Mouse (Mus musculus) liver, embryonic 14.5 days (tissue): ENCODE results near the gene Auts2. TPM values are rescaled to one million over a fixed set of nuclear protein-coding genes. Genes with fewer than 3 reads are reported as not detected.

ENCODE experiments used
- ATAC-seq: fragments of 200-750 bp; cut with Nextera tagmentation; 2 replicates; pipeline ENCODE4 v1.8.0; 2017; ENCODE audit warnings: moderate number of reproducible peaks, mild to moderate bottlenecking, moderate library complexity; ENCODE audit not compliant: insufficient read depth
- DNase-seq, 3 experiments: peaks; one replicate each; pipeline ENCODE4 v3.0.0-alpha.2; 2012 to 2013; ENCODE audit warnings: low read depth in 3 of 3, low spot score in 3 of 3
- H3K27ac ChIP-seq: fragments of 300-500 bp; sonication (generic); 2 replicates; pipeline ENCODE4 v1.5.1; 2014; ENCODE audit warnings: moderate library complexity, mild to moderate bottlenecking, control low read depth, inconsistent platforms
- H3K27me3 ChIP-seq: fragments of 300-500 bp; sonication (generic); 2 replicates; pipeline ENCODE4 v1.6.1; 2014; ENCODE audit warnings: mild to moderate bottlenecking, low read length, moderate library complexity; ENCODE audit not compliant: control insufficient read depth, insufficient read depth
- H3K36me3 ChIP-seq: fragments of 300-500 bp; sonication (generic); replicated peaks from 2 replicates; pipeline ENCODE4 v1.6.1; 2014; ENCODE audit warnings: low read depth; ENCODE audit not compliant: control insufficient read depth, insufficient read depth
- H3K4me1 ChIP-seq, 2 experiments: fragments of 200-500 bp in 1 of 2; fragments of 300-500 bp in 1 of 2; sonication (generic) in 1 of 2; replicated peaks; 2 replicates each; pipeline ENCODE4 v1.6.1; 2012 to 2014; ENCODE audit warnings: antibody characterized with exemption in 1 of 2, inconsistent platforms in 1 of 2, low read length in 1 of 2; ENCODE audit not compliant: control insufficient read depth in 2 of 2, insufficient read depth in 2 of 2
- H3K4me2 ChIP-seq: fragments of 300-500 bp; sonication (generic); 2 replicates; pipeline ENCODE4 v1.6.1; 2014; ENCODE audit warnings: low read depth, mild to moderate bottlenecking, control low read depth, moderate library complexity
- H3K4me3 ChIP-seq, 2 experiments: fragments of 200-500 bp in 1 of 2; fragments of 300-500 bp in 1 of 2; sonication (generic) in 1 of 2; 2 replicates each; pipeline ENCODE4 v1.5.1; 2012 to 2014; ENCODE audit warnings: low read depth in 2 of 2, low read length in 2 of 2, mild to moderate bottlenecking in 2 of 2, control low read depth in 1 of 2, inconsistent platforms in 1 of 2, moderate library complexity in 1 of 2; ENCODE audit not compliant: insufficient read depth in 1 of 2
- H3K9ac ChIP-seq: fragments of 300-500 bp; sonication (generic); replicated peaks from 2 replicates; pipeline ENCODE4 v1.6.1; 2014; ENCODE audit warnings: mild to moderate bottlenecking, control low read depth, moderate library complexity
- H3K9me3 ChIP-seq: fragments of 300-500 bp; sonication (generic); 2 replicates; pipeline ENCODE4 v1.6.1; 2016; ENCODE audit warnings: low read length, mixed read lengths; ENCODE audit not compliant: control insufficient read depth
- CTCF ChIP-seq: IDR thresholded peaks from 2 replicates; pipeline ENCODE4 v1.5.1; 2016; ENCODE audit warnings: antibody characterized with exemption, low read depth, control low read depth
- EP300 ChIP-seq: IDR thresholded peaks from 2 replicates; pipeline ENCODE4 v1.6.1; 2016; ENCODE audit warnings: antibody characterized with exemption, low read depth
- WGBS: fragments of 180-500 bp; shearing (Covaris S2); extraction: QIAGEN DNeasy Blood & Tissue Kit; methylation state at CpG from one replicate; pipeline ENCODE4 v1.1.7; 2014; ENCODE audit not compliant: insufficient replicate concordance; 5-methylcytosine and 5-hydroxymethylcytosine counted together
- polyA plus RNA-seq, 2 experiments: library from polyadenylated mRNA; depleted of rRNA in 1 of 2; stranded (reverse) in 1 of 2; unstranded in 1 of 2; fragments of >200 nt; fragmentation: Nextera tagmentation in 1 of 2; extraction: Ambion mirVana in 1 of 2; gene quantifications; 2 replicates each; pipeline versions ENCODE4 v1.2.1 to v1.2.3; 2012 to 2014

The Auts2 gene
- polyA plus RNA-seq, 2 experiments: 0.77 to 1.6 TPM

GRCm38 (mm10) chr5:132323608-132324007 lies 219.5 kb downstream of the Auts2 start:
- Histone ChIP-seq H3K4me2 (no peak overlapping the region), H3K4me3 (no peak overlapping the region), H3K4me1 (no peaks in the 10 kb centered on the region), H3K9me3 (no peaks in the 10 kb centered on the region), H3K36me3 (no peaks in the 10 kb centered on the region), H3K27me3 (no peaks in the 10 kb centered on the region), H3K27ac (no peak overlapping the region), H3K9ac (no peak overlapping the region)
- ATAC-seq: no peak
- no peak for DNase-seq
- no peak for TF ChIP-seq EP300
- no peak for TF ChIP-seq CTCF
- WGBS: 66% methylated on average over 4 of the region's 4 CpGs

- ATAC-seq: no peak
- 61% methylated on average over 4 of the region's 4 CpGs for WGBS
- Histone ChIP-seq H3K27ac (no peak overlapping the region), H3K4me2 (no peak overlapping the region), H3K9me3 (no peaks in the 10 kb centered on the region), H3K27me3 (no peaks in the 10 kb centered on the region), H3K4me1 (no peaks in the 10 kb centered on the region), H3K4me3 (no peak overlapping the region), H3K36me3 (no peaks in the 10 kb centered on the region), H3K9ac (no peak overlapping the region)
- TF ChIP-seq EP300: no peak
- TF ChIP-seq CTCF: no peak
- no peak for DNase-seq
Measured at GRCm38 (mm10) chr5:132322971-132323370, 220.2 kb downstream of the Auts2 start.

GRCm38 (mm10) chr5:132318026-132318765 lies 224.9 kb downstream of the Auts2 start:
- 53% methylated on average over 9 of the region's 9 CpGs for WGBS
- Histone ChIP-seq H3K27me3 (no peaks in the 10 kb centered on the region), H3K4me1 (no peaks in the 10 kb centered on the region), H3K36me3 (no peaks in the 10 kb centered on the region), H3K9ac (no peak overlapping the region), H3K4me2 (no peak overlapping the region), H3K4me3 (no peak overlapping the region), H3K9me3 (no peaks in the 10 kb centered on the region), H3K27ac (no peak overlapping the region)
- ATAC-seq: no peak
- no peak for DNase-seq
- TF ChIP-seq EP300: no peak

GRCm38 (mm10) chr5:132316897-132317296 lies 226.2 kb downstream of the Auts2 start:
- no peak for ATAC-seq
- Histone ChIP-seq H3K4me1 (no peaks in the 10 kb centered on the region), H3K9me3 (no peaks in the 10 kb centered on the region), H3K9ac (no peak overlapping the region), H3K27me3 (no peaks in the 10 kb centered on the region), H3K4me3 (no peak overlapping the region), H3K27ac (no peak overlapping the region), H3K36me3 (no peaks in the 10 kb centered on the region), H3K4me2 (no peak overlapping the region)
- WGBS: 64% methylated on average over 6 of the region's 6 CpGs
- TF ChIP-seq EP300: no peak
- no peak for TF ChIP-seq CTCF
- DNase-seq: no peak

GRCm38 (mm10) chr5:132314300-132314699 lies 228.8 kb downstream of the Auts2 start:
- Histone ChIP-seq H3K9ac (no peak overlapping the region), H3K36me3 (no peaks in the 10 kb centered on the region), H3K4me2 (no peak overlapping the region), H3K4me3 (no peak overlapping the region), H3K4me1 (no peaks in the 10 kb centered on the region), H3K27me3 (no peaks in the 10 kb centered on the region), H3K9me3 (no peaks in the 10 kb centered on the region), H3K27ac (no peak overlapping the region)
- DNase-seq (no peak), ATAC-seq (no peak)
- no peak for TF ChIP-seq CTCF
- TF ChIP-seq EP300: no peak
- 57% methylated on average over 5 of the region's 5 CpGs for WGBS
